Mouse (Mus musculus): Measurements from ENCODE around the gene Rer1. TPM values are rescaled to one million over a fixed set of nuclear protein-coding genes. Genes with fewer than 3 reads are reported as not detected.

Rer1 gene
- polyA plus RNA-seq, 1 experiment from 2014 or later: 167 TPM

GRCm38 (mm10) chr4:155070199-155070598 is 16.0 kb downstream of the Rer1 start:
- H3K36me3 ChIP-seq (ENCODE audit: control insufficient read depth, insufficient read depth, low read length): peaks cover 67% of the 10 kb centered on the region
- H3K9ac ChIP-seq (ENCODE audit: low read depth, low read length): no peak overlapping the region
- no peaks in the 10 kb centered on the region for H3K9me3 ChIP-seq (ENCODE audit: control insufficient read depth, low read length)
- H3K4me1 ChIP-seq (ENCODE audit: control insufficient read depth, insufficient read depth, low read length): peaks cover 8% of the 10 kb centered on the region; the same call in 1 of the 2 replicates
- no peaks in the 10 kb centered on the region for H3K27me3 ChIP-seq (ENCODE audit: control insufficient read depth, insufficient read depth, low read length)
- no peak for ATAC-seq (ENCODE audit: low FRiP score, low TSS enrichment)
- WGBS: 91% methylated on average over 13 of the region's 13 CpGs
- no peak overlapping the region for H3K4me2 ChIP-seq (replicated peaks; ENCODE audit: low read depth, low read length)
- H3K4me3 ChIP-seq (ENCODE audit: low read length): no peak overlapping the region
- H3K27ac ChIP-seq (ENCODE audit: low read depth, low read length): no peak overlapping the region

- no peak overlapping the region for H3K4me3 ChIP-seq (ENCODE audit: low read length)
- no peaks in the 10 kb centered on the region for H3K9me3 ChIP-seq (ENCODE audit: control insufficient read depth, low read length)
- no peak overlapping the region for H3K4me2 ChIP-seq (replicated peaks; ENCODE audit: low read depth, low read length)
- H3K27ac ChIP-seq (ENCODE audit: low read depth, low read length): no peak overlapping the region
- H3K27me3 ChIP-seq (ENCODE audit: control insufficient read depth, insufficient read depth, low read length): no peaks in the 10 kb centered on the region
- no peak for ATAC-seq (ENCODE audit: low FRiP score, low TSS enrichment)
- no peak overlapping the region for H3K9ac ChIP-seq (ENCODE audit: low read depth, low read length)
- H3K36me3 ChIP-seq (ENCODE audit: control insufficient read depth, insufficient read depth, low read length): peaks cover 56% of the 10 kb centered on the region
- H3K4me1 ChIP-seq (ENCODE audit: control insufficient read depth, insufficient read depth, low read length): peaks cover 8% of the 10 kb centered on the region; the same call in 1 of the 2 replicates
- WGBS: 79% methylated on average over 6 of the region's 6 CpGs
These were observed 17.0 kb downstream of the Rer1 start for GRCm38 (mm10) chr4:155069191-155069590.

- no peaks in the 10 kb centered on the region for H3K9me3 ChIP-seq (ENCODE audit: control insufficient read depth, low read length)
- WGBS: 92% methylated on average over 20 of the region's 20 CpGs
- H3K4me1 ChIP-seq (ENCODE audit: control insufficient read depth, insufficient read depth, low read length): peaks cover 8% of the 10 kb centered on the region; the same call in 1 of the 2 replicates
- no peaks in the 10 kb centered on the region for H3K27me3 ChIP-seq (ENCODE audit: control insufficient read depth, insufficient read depth, low read length)
- no peak overlapping the region for H3K4me2 ChIP-seq (replicated peaks; ENCODE audit: low read depth, low read length)
- H3K9ac ChIP-seq (ENCODE audit: low read depth, low read length): peak overlapping the region; percentile 82; the same call in 1 of the 2 replicates
- no peak for ATAC-seq (ENCODE audit: low FRiP score, low TSS enrichment)
- peaks cover 49% of the 10 kb centered on the region for H3K36me3 ChIP-seq (ENCODE audit: control insufficient read depth, insufficient read depth, low read length)
- H3K4me3 ChIP-seq (ENCODE audit: low read length): no peak overlapping the region
- no peak overlapping the region for H3K27ac ChIP-seq (ENCODE audit: low read depth, low read length)
These were observed 17.7 kb downstream of the Rer1 start for GRCm38 (mm10) chr4:155068357-155068972.

- Histone ChIP-seq H3K4me2 (replicated peaks; ENCODE audit: low read depth, low read length) (peak within 1 kb of the TSS; percentile 78), H3K36me3 (ENCODE audit: control insufficient read depth, insufficient read depth, low read length) (peaks cover 37% of the 10 kb centered on the region), H3K4me3 (ENCODE audit: low read length) (peak within 1 kb of the TSS; percentile 75), H3K9ac (ENCODE audit: low read depth, low read length) (peak within 1 kb of the TSS; percentile 82), H3K27ac (ENCODE audit: low read depth, low read length) (peak within 1 kb of the TSS; percentile 81), H3K9me3 (ENCODE audit: control insufficient read depth, low read length) (no peaks in the 10 kb centered on the region), H3K27me3 (ENCODE audit: control insufficient read depth, insufficient read depth, low read length) (no peaks in the 10 kb centered on the region), H3K4me1 (ENCODE audit: control insufficient read depth, insufficient read depth, low read length) (peaks cover 14% of the 10 kb centered on the region; the same call in 1 of the 2 replicates)
- under 1% methylated on average over 48 of the region's 48 CpGs for WGBS
- ATAC-seq (ENCODE audit: low FRiP score, low TSS enrichment): peak; percentile 92
These were observed 19.2 kb downstream of the Rer1 start, which contains the start of gene Pex10 for GRCm38 (mm10) chr4:155066834-155067522. TSS of gene Pex10 (plus strand) at chr4:155067016.

GRCm38 (mm10) chr4:155065970-155066833 is 20.0 kb downstream of the Rer1 start:
- no peaks in the 10 kb centered on the region for H3K27me3 ChIP-seq (ENCODE audit: control insufficient read depth, insufficient read depth, low read length)
- H3K9ac ChIP-seq (ENCODE audit: low read depth, low read length): peak overlapping the region; percentile 8; the same call in 1 of the 2 replicates
- 6% methylated on average over 15 of the region's 15 CpGs for WGBS
- peak overlapping the region; percentile 78 for H3K4me2 ChIP-seq (replicated peaks; ENCODE audit: low read depth, low read length)
- no peaks in the 10 kb centered on the region for H3K9me3 ChIP-seq (ENCODE audit: control insufficient read depth, low read length)
- peaks cover 14% of the 10 kb centered on the region; the same call in 1 of the 2 replicates for H3K4me1 ChIP-seq (ENCODE audit: control insufficient read depth, insufficient read depth, low read length)
- peak; percentile 52 for ATAC-seq (ENCODE audit: low FRiP score, low TSS enrichment)
- peak overlapping the region; percentile 75 for H3K4me3 ChIP-seq (ENCODE audit: low read length)
- H3K36me3 ChIP-seq (ENCODE audit: control insufficient read depth, insufficient read depth, low read length): peaks cover 29% of the 10 kb centered on the region
- H3K27ac ChIP-seq (ENCODE audit: low read depth, low read length): peak overlapping the region; percentile 30; the same call in 1 of the 2 replicates

- ATAC-seq (ENCODE audit: low FRiP score, low TSS enrichment): no peak
- Histone ChIP-seq H3K4me1 (ENCODE audit: control insufficient read depth, insufficient read depth, low read length) (peaks cover 14% of the 10 kb centered on the region; the same call in 1 of the 2 replicates), H3K9ac (ENCODE audit: low read depth, low read length) (no peak overlapping the region), H3K9me3 (ENCODE audit: control insufficient read depth, low read length) (no peaks in the 10 kb centered on the region), H3K4me3 (ENCODE audit: low read length) (no peak overlapping the region), H3K4me2 (replicated peaks; ENCODE audit: low read depth, low read length) (no peak overlapping the region; the same call in 1 of the 2 replicates), H3K27me3 (ENCODE audit: control insufficient read depth, insufficient read depth, low read length) (no peaks in the 10 kb centered on the region), H3K27ac (ENCODE audit: low read depth, low read length) (peak overlapping the region; percentile 79), H3K36me3 (ENCODE audit: control insufficient read depth, insufficient read depth, low read length) (peaks cover 12% of the 10 kb centered on the region)
- WGBS: 75% methylated on average over 2 of the region's 2 CpGs
These were observed 21.7 kb downstream of the Rer1 start for GRCm38 (mm10) chr4:155064474-155064873.

- Histone ChIP-seq H3K27ac (ENCODE audit: low read depth, low read length) (peak overlapping the region; percentile 79; the same call in 1 of the 2 replicates), H3K27me3 (ENCODE audit: control insufficient read depth, insufficient read depth, low read length) (no peaks in the 10 kb centered on the region), H3K9me3 (ENCODE audit: control insufficient read depth, low read length) (no peaks in the 10 kb centered on the region), H3K9ac (ENCODE audit: low read depth, low read length) (0 out of 2 replicates have a peak overlapping the region, but pooled peaks have one; percentile 12), H3K36me3 (ENCODE audit: control insufficient read depth, insufficient read depth, low read length) (peaks cover 6% of the 10 kb centered on the region), H3K4me3 (ENCODE audit: low read length) (no peak overlapping the region), H3K4me2 (replicated peaks; ENCODE audit: low read depth, low read length) (peak overlapping the region; percentile 3; the same call in 1 of the 2 replicates), H3K4me1 (ENCODE audit: control insufficient read depth, insufficient read depth, low read length) (peaks cover 14% of the 10 kb centered on the region; the same call in 1 of the 2 replicates)
- no peak for ATAC-seq (ENCODE audit: low FRiP score, low TSS enrichment)
- WGBS: 24% methylated on average over 3 of the region's 3 CpGs
These were observed 22.3 kb downstream of the Rer1 start for GRCm38 (mm10) chr4:155063895-155064294.

GRCm38 (mm10) chr4:155058325-155058724 is 27.9 kb downstream of the Rer1 start:
- 0 out of 2 replicates have a peak, but pooled peaks cover 3% of the 10 kb centered on the region for H3K27me3 ChIP-seq (ENCODE audit: control insufficient read depth, insufficient read depth, low read length)
- H3K9ac ChIP-seq (ENCODE audit: low read depth, low read length): no peak overlapping the region
- 40% methylated on average over 10 of the region's 10 CpGs for WGBS
- H3K9me3 ChIP-seq (ENCODE audit: control insufficient read depth, low read length): no peaks in the 10 kb centered on the region
- no peak overlapping the region for H3K4me3 ChIP-seq (ENCODE audit: low read length)
- H3K4me2 ChIP-seq (replicated peaks; ENCODE audit: low read depth, low read length): no peak overlapping the region
- no peak for ATAC-seq (ENCODE audit: low FRiP score, low TSS enrichment)
- 0 out of 2 replicates have a peak, but pooled peaks cover 5% of the 10 kb centered on the region for H3K4me1 ChIP-seq (ENCODE audit: control insufficient read depth, insufficient read depth, low read length)
- no peaks in the 10 kb centered on the region for H3K36me3 ChIP-seq (ENCODE audit: control insufficient read depth, insufficient read depth, low read length)
- H3K27ac ChIP-seq (ENCODE audit: low read depth, low read length): no peak overlapping the region
